Mouse (Mus musculus): ENCODE results near the gene AL732309.1.

Gene AL732309.1

DNA sequence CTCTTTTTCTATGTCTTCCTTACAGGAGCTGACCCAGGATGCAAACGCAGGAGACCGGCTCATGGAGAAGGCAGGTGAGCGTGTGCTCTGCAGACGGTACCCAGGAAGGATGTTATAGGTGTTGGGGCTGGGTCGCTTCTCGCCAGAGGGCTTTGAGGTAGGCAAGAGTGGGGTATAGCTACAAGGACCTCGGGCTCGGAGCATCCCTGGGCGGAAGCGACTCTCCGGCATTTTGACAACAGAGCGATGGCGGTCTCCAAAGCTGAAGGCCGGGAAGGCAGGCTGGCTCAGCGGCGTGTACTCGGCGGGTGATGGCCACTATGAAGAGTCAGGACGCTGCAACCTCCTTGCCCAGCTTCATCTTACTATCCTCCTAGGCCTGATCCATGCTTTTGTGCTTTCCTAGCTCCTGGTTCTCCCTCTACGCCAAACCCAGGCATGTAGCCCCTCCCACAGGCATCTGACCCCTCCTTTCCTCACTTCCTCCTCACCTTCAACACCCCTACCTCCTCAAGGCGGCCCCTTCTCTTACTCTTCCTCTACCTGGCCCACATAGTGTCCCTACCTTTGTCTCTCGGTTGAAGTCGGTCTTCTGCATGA, 33.3 kb downstream of the AL732309.1 start:
- DNase-seq, result no peak

DNA sequence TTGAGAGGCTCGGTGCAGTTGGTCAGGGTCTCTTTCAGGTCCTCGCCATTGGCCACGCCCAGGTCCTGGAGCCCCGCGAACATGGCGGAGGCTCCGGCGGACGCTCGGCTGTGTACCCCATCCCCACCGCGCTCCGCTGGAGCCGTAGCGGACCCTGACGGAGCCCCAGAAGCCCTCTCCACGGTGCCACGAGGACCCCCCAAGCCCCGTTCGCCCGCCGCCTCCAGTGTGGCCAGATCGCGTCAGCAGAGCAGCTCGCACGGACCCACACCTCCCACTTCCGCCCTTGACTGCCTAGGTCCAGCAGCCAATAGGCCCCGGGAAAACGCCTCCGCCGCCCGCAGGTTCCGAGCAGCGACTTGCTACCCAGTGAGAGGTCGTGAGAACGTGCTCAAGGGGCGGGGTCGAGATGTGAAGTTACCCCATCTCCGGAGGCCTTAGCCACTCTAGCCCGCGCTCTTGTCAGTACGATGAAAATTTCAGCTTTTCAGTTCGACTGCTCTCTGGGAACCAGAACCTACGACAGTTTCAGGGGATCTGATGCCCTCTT, 35.5 kb downstream of the AL732309.1 start, which contains the start of gene Nelfb:
TSS of gene Nelfb (minus strand) at position 369 of the 550 bp plus-strand sequence.
- peak; percentile 95 to 96 for DNase-seq

DNA sequence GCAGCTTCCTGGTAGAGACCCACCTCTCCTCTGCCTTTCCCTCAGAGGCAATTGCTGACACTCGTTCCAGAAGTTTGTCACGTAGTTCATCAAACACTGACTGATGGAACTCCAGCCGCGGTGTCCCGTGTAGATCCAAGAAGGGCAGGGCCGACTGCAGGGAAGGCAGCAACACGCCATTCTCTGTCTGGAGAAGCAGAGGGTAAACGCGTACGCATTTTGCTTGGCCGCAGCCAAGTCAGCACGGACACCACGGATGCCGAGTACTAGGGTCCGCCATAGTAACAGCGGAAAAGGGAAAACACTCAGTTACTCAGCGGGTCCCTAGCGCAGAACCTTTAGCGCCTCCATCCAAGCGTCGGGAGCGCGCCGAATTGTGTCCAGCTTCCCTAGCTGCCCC, 36.0 kb downstream of the AL732309.1 start:
- DNase-seq, result no peak

DNA sequence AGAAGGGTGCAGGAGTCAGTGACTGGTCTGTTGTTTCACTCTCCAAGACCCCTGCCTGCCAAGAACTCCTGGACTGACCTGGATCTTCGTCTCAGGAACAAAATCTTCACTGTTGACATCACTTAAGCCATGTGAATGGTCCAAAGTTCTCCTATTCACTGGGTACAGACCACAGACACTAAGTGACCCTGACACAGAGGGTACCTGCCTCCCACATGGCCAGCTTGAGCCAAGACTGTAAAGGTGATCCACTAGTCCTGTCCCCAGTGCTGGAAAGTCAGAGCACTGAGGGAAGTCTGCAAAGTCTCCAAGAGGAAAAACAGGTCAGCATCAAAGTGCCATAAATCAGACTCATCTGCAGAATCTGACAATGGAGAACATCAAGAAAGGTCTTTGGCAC, 39.1 kb downstream of the AL732309.1 start:
- DNase-seq, result no peak

DNA sequence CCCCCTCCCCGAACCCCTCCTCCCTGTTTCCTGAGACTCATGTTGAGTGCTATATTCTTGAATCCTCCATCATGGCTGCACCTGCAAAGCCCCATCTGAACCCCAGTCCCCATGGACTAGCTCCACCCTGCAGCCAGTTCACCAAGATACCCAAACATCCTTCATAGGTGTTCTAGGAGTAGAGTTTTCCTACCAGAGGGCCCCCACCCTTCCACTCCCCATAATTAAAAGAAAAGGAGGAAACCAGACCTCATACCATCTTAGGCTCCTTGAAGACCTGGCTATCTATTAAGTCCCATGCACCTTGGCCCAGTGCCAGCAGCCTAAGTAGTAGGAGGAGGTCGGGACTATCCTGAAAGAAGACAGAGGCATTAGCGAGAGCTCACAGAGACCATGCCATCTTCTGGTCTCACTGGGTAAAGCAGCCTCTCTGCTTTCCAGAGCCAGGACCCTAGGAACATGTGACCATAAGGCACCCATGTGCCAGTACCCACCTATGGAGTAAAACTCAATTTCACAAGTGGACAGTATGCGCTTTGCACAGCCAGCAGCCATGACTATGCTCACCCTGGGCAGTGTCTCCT, 42.9 kb downstream of the AL732309.1 start:
- DNase-seq, result no peak

DNA sequence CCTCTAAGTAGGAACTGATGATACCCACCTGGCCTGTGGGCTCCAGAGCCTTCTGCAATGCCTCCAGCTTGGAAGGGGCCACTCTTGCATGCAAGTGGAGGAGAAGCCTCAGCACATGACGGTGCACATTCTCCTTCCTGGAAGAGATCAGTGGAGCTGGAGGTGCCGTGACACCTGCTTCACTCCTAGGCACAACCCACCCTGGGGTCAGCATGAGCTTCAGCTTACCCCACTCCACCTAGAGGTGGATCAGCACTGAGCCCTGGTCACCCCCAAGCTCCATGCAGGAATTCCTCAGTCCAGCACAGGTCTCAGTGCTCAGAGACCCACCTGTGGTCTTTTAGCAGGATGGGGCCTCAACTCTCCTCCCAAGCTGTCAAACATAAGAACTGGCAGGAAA, 46.0 kb downstream of the AL732309.1 start:
- DNase-seq, result no peak

DNA sequence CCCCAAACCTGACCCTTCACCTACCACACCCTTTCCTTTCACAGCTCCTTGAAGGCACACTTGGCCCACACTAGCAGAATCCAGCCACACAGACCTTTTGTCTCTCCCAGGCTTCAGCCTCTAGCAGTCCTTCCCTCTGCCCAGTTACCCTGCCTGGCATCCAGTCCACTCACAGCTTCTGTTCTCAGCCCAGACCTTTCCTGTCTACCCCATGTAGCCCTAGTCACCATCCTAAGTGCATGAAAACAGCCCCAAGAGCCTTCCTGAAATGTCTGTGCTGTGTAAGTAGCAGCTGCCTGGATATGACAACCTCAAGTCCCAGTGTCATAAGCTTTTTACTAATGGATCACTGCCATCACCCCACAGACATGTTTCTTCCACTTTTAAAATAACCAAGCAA, 48.7 kb downstream of the AL732309.1 start:
- DNase-seq, result no peak

DNA sequence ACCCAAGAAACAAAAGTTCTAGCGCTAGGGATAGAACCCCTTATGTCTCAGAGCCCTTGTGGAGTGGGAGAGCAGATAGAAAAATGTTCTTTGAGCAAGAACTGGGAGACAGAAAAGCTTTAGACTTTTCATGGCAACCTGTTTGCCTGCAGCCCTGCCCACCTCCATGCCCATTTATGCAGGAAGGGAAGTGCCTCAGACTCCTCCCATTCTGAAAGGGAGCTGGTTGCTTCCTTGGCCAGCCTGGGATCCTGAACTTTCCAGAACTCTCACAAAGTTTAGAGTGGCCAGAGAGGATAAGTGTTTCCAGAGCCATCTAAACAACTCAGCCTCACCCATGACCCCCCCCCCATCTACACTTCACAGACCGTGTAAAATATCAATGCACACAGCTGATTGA, 49.5 kb downstream of the AL732309.1 start:
- DNase-seq, result peak in 1 of 2 experiments; percentile 40

DNA sequence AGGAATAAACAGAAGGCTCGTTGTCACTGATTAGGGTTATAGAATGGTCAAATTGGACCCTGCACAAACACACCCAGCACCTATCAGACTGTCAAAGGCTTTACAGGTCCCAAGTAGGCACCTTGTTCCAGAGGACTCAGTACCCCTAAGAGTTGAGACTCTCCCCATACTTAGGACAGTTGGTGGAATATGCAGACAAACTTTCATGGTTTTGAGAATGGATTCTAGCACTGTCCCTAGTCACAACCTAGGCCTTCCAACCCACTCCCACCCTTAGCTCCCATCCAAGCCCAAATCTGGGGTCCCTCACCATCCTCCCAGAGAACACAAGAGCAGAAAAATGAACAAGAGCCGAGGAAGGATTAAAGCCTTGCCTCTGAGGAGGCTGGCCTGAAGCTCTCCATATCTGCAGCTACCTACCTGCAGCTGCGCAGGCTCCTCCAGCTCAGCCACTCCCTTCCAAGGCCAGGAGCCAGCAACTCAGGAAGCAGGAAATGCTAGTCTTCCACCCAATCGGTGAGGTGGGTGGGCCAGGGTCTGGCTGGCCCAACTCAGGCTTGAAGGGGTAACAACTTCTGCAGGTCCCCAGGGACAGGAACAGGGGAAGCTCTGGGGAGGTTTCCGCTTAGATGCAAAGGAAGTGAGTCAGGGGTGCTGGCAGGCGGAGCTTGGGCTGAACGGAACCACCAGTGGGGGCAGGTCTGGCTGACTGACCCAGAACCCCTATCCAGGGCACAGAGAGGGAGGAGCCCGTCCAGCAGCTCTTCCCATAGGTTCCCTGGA, 50.3 kb downstream of the AL732309.1 start, which contains the start of gene Tor4a:
TSS of gene Tor4a (minus strand) at position 715 of the 783 bp plus-strand sequence.
- DNase-seq, result peak; percentile 90 to 94

DNA sequence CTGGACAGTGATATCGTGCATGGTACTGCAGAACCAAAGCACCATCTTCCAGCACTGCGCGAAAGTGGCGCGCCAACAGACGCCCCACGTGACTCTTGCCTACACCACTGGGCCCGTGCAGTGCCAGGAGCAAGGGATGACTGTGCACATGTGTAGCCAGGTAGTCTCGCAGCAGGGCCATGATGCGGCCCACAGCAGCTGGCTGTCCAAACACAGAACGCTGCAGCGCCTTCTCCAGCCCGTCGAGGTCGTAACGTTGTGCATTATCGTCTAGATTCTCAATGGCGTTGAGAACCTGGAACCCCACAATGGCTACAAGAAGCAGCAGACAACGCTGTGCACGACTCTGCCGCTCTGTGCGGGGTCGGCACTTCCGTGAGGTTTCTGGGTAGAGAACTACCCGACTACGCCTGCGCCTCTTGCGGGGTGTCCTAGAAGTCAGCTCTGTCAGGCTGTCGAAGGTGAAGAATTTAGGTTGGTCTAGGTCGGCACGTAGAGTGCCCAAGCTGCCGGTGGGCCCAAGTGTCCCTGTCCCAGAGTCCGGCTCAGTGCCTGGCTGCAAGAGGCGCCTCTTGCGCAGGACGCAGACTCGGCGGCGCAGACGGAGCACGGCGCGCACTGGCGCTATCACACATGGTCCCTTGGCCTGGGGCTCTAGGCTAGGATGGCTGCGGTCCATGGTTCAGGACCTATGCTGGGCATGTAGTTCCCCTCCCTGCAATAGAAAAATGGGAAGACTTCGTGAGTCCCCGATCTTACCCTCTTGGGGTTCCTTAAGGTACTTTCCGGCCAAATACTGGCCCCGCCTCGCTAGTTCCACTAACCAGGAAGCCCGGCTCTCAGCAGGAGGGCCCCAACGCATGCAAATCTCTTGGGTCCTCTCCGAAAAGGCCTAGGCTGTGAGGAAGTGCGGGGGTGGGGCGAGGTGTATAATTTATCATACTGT, 51.2 kb downstream of the AL732309.1 start:
- DNase-seq, result peak; percentile 80 to 84
